Mouse (Mus musculus): ENCODE data around the gene Gm10112.

The Gm10112 gene

GRCm38 (mm10) chrX:111168040-111168439 is at the start of gene Gm10112:
Gene Gm10112, plus strand, starts transcription at chrX:111168340.
- DNase-seq (ENCODE audit: extremely low read depth, low read depth, low spot score), result no peak

- no peak for DNase-seq (ENCODE audit: extremely low read depth, low read depth, low spot score)
Measured at GRCm38 (mm10) chrX:111189574-111189973, 21.4 kb downstream of the Gm10112 start.

- no peak for DNase-seq (ENCODE audit: extremely low read depth, low read depth, low spot score)
Measured at GRCm38 (mm10) chrX:111196376-111196775, 28.2 kb downstream of the Gm10112 start.

- no peak for DNase-seq (ENCODE audit: extremely low read depth, low read depth, low spot score)
Measured at GRCm38 (mm10) chrX:111210225-111210624, 42.1 kb downstream of the Gm10112 start.
